Mouse (Mus musculus) right cerebral cortex, postnatal 14 days (tissue): ENCODE measurements around the gene Trak2.
"Not testable (repeated sequence)": the region's sequence is repeated elsewhere in the genome, so short reads cannot be mapped to it uniquely, and the experiment has no call there.

ENCODE experiments used
- DNase-seq: peaks from one replicate; pipeline ENCODE4 v3.0.0; 2022

Trak2 gene

GRCm38 (mm10) chr1:58973366-58974221, at the start of gene Trak2, which contains the start of gene Stradb:
Gene Trak2, minus strand, starts transcription at chr1:58973430.
Gene Stradb, plus strand, starts transcription at chr1:58973522.
- peak; percentile 91 for DNase-seq

GRCm38 (mm10) chr1:59021556-59021955, 48.3 kb upstream of the Trak2 start:
- DNase-seq, result no peak

GRCm38 (mm10) chr1:59009250-59009649, 36.0 kb upstream of the Trak2 start:
- no peak for DNase-seq

GRCm38 (mm10) chr1:58995313-58995712, 22.1 kb upstream of the Trak2 start:
- DNase-seq, result no peak

- DNase-seq, result no peak
Observed at GRCm38 (mm10) chr1:58993723-58994122, 20.5 kb upstream of the Trak2 start.

- no peak for DNase-seq
Observed at GRCm38 (mm10) chr1:58993144-58993543, 19.9 kb upstream of the Trak2 start.

GRCm38 (mm10) chr1:58984586-58984985, 11.4 kb upstream of the Trak2 start:
- DNase-seq, result no peak

GRCm38 (mm10) chr1:58982276-58982675, 9.0 kb upstream of the Trak2 start:
- no peak for DNase-seq

GRCm38 (mm10) chr1:58972851-58973365, 322 bp downstream of the Trak2 start:
- DNase-seq, result no peak

GRCm38 (mm10) chr1:58971097-58971496, 2.1 kb downstream of the Trak2 start:
- no peak for DNase-seq

- DNase-seq, result no peak
Observed at GRCm38 (mm10) chr1:58970054-58970453, 3.2 kb downstream of the Trak2 start.

GRCm38 (mm10) chr1:58967534-58967933, 5.7 kb downstream of the Trak2 start:
- DNase-seq, result no peak

GRCm38 (mm10) chr1:58962865-58963264, 10.4 kb downstream of the Trak2 start:
- DNase-seq, result no peak

GRCm38 (mm10) chr1:58962418-58962817, 10.8 kb downstream of the Trak2 start:
- DNase-seq, result no peak

- no peak for DNase-seq
Observed at GRCm38 (mm10) chr1:58961152-58961893, 11.9 kb downstream of the Trak2 start.

- DNase-seq, result no peak
Observed at GRCm38 (mm10) chr1:58959682-58960081, 13.5 kb downstream of the Trak2 start.

GRCm38 (mm10) chr1:58958789-58959526, 14.3 kb downstream of the Trak2 start:
- DNase-seq, result not testable (repeated sequence)

GRCm38 (mm10) chr1:58957931-58958330, 15.3 kb downstream of the Trak2 start:
- no peak for DNase-seq

- DNase-seq, result no peak
Observed at GRCm38 (mm10) chr1:58956229-58956628, 17.0 kb downstream of the Trak2 start.

GRCm38 (mm10) chr1:58955716-58956115, 17.5 kb downstream of the Trak2 start:
- no peak for DNase-seq

GRCm38 (mm10) chr1:58954578-58955410, 18.4 kb downstream of the Trak2 start:
- DNase-seq, result no peak
